Mouse (Mus musculus) embryo, embryonic 11.5 days (tissue): Measurements from ENCODE around the gene Shank1.
A peak's percentile ranks its signal among the peaks of the same experiment; 100 is the strongest.

ENCODE experiments used
- DNase-seq: peaks from one replicate; pipeline ENCODE4 v3.0.0-alpha.2; 2012; ENCODE audit warnings: low read depth, low spot score

Shank1 gene

DNA sequence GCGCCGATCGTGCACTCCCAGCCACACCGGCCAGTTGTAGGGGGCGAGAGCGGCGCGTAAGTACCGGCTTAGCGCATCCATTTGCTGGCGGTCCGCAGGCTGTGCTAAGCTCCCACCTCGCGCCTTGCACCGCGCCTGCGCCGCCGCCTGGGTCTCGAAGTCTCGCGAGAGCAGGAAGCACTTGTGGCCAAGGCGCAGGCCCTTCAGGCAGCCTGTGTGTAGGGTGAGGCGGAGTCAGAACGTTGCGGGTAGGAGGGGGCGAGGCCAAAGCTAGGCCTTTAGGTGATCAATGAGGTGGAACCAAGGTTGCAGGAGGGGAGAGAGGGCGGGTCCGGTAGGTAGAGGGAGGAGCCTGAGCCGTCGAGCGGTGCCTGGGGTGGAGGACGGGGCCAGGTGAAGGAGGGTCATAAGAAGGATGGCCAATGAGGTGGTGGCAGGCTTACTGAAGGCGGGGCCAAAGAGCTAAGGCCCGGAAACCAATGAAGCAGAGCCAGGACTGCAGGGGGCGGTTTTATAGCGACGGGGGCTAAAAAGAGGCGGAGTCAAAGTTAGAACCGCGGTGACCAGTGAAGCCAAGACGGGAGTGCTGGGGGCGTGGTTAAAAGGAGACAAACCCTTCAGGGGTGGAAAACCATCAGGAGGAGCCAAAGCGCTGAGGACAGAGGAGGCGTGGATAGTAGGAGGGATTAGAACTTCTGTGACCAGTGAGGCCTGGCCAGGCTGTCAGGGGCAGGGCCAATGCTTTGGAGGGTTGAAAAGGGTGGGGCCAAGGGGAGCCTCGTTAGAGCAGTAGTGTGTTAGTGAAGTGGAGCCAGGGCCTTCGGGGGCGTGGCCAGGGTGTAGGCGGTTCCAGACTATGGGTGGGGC is 5.0 kb upstream of the Shank1 start:
- peak; percentile 98 for DNase-seq

DNA sequence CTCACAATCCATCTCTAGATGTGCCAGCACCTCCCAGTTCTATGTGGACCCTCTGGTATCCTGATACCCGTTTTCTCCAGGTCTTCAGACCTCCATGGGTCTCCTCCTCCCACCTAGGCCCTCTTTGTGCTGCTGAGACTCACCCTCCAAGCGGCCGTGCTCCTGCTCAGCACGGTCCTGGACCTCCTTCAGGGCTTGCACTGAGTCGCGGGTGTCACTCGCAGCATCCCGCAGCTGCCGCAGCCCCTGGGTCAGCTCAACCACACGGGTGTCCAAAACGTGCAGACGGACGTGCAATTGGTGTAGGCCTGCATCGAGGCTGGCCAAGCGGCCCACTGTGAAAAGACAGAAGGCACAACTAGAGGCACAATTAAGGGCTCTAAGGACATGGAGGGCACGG is 4.4 kb upstream of the Shank1 start:
- DNase-seq: no peak

DNA sequence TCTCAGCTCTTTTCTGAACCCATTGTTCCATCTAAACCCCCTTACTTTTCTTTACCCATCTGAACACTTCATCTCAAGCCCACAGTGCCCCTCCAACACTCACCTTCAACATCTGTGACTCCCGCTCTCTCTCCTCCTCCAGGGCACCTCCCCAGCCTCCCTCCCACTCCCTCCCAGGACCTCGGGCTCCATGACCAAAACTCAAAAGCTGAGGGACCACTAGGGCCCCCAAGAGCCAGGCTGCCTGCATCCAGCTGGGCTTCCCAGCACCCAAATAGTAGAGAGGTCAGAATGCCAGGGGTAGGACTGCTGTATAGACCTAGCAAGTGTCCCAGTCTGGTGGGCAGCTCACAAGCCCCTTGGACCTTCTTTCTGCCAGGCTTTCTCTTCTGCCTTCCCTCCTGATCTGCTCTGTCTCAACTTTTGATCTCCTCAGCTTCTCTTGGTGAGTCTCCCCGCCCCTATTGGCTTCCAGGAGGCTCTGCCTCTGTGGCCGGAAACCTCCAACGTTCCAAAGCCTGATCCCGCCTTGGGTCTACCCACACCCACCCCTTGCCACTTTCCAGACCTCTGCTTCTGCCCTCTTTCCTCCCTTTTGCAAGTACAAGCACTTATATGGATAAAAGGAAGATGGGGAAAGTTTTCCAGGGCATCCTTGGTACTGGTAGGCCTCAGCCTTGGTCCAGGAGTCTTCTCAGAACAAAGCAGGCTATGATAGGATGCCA is 3.4 kb upstream of the Shank1 start, which contains the start of gene Clec11a:
Gene Clec11a (minus strand): TSS at position 387 of the 725 bp plus-strand sequence.
- DNase-seq: no peak

DNA sequence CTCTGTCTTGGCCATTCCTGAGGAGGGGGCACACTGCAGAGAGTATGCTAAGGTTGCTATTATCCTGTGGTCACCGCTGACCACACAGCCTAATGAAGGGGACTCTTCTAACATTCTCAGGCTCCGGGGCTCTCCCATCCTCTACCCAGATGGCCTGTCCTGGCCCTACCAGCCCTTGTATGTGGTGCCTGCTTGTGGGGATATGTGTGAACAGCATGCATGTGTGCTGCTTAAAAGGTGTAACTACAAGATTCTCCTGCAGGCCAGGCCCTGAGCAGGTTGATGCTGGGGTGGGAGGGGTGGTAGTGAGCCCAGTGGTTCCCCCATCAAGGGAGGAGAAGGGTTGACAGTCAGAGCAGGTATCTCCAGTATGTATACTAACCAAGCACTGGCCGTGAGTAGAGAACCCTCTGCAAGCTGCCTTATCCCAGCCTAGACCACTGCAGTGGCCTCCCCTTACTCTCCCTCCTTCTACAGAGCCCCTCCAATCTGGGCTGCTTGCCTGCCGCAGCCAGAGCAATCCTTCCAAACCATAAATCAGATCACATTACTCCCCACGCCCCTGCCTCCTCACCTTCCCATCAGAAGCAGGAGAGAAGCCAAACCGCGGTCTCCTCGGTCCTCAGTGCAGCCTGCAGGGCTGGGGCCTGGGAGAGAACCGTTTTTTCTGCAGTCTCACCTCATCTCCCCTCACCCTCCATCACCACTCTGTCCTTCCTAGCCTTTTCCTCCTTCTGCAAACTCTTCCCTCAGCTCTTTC is 2.6 kb upstream of the Shank1 start:
- DNase-seq: no peak

DNA sequence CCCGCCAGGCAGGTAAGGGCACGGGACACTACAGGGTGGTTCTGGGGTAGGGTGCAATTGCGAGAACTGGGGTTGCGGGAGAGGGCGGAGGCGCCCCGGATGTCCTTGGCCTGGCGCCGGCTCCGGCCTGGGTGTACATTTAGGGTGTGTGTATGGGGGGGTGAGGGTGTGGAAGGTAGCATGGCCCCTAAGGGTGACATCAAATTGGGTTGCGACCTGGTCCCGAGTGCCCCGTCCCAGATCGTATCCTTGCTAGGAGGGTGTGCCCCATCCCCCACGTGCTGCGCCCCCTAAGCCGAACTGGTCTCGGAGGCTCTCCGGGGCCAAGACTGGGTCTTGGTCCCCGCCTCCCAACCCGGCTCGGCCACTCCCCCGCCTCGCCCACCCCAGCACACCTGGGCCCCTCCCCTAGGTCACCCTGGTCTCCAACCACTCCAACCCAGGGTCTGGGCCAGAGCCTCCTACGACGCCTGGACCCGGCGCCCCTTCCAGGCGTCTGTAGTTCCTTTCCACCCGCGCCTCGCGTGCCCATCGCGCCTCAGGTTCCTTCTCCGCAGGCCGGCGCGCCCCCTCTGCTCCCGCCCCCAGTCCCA is 328 bp downstream of the Shank1 start:
- DNase-seq: no peak

DNA sequence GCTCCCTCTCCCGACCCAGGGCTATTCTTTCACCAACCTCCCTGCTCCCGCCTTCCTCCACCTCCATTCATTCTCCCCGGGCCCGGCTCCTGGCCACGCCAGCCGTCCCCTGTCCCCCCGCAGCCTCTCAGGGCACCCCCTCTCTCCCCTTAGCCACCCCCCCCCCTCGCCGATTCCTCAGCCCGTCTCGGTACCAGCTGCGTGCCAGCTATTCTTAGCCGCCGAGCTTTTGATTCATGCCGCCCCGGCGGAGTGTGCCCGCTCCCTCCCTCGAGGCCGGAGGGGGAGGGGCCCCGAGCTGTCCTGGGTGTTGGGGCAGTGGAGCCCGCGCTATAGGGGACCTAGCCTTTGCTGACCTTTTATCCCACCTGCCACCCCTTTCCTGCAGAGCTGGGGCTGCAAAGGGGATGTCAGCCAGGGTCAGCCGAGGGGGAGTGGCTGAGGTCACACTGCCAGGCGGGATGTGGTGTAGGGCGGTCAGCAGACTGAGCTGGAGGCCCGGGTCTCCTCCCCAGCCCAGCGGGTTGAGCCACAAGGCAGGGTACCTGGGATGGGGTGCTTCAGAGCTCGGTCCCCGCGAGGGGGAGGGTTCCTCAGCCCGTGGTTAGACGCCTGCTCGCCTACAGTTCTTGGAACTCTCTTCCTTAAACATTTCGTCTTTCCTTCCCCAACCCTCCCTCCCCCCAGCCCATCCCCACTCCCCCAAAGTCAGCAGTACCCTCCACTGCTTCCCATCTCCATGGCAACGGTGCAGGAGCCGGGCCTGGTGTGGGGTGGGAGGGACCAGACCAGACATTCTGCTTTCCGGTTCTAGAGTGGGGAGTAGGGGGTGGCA is 1.0 kb downstream of the Shank1 start:
- no peak for DNase-seq

DNA sequence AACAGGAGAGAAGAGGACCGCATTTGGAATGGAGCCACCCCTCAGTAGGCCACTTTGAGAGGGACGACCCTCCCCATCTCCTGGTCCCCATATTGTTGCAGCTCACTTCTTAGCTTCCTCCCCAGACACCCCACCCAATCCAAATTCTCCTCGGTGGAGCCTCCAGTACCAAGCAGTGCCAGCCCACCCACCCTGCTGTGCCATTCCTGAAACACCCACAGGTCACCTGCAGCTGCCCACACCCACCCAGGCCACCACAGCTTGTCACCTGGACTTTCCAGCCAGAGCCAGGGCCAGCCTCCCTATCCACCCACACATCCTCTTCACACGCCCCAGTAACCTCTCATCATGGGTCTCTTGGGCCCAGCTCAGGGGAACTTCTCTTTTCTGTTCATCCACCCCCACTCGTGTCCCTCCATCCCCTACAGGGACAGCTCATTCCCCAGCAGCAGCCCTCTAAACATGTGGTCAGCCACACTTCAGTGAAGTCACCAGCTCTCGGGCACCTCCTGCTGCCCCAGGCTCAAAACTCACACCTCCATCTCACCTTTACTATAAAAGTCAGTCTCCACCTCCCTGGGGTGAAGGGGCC is 1.8 kb downstream of the Shank1 start:
- DNase-seq: no peak

DNA sequence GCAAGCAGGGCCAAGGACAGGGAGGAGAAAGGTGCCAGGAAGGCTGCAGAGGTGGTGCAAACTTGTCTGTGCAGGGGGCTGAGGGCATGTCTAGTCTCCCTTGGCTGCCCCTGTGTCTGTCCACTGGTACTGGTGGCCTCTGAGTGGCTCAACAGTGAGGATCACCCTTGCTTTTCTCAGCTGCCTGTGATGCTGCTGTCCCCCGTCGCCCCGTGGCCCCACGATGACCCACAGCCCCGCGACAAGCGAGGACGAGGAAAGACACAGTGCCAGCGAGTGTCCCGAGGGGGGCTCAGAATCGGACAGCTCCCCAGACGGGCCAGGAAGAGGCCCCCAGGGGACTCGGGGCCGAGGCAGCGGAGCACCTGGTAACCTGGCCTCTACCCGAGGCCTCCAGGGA is 2.4 kb downstream of the Shank1 start:
- DNase-seq: no peak

DNA sequence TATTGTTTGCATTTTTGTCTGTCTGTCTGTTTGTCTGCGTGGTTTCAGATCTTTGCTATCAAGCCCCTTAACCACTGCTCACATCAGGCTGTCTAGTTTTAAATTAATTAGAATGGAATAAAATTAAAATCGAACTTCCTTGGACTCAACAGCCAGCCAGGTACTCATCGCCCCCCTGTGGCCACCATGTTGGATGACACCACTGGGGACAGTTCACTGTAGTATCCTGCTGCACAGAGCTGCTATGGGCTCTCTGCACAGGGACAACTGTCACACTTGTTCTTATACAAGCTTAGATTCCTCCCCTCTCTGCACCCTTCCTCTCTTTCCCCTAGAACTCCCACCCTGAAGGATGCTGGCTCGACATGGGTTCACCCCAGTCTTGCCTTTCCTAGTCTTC is 7.9 kb downstream of the Shank1 start:
- no peak for DNase-seq

DNA sequence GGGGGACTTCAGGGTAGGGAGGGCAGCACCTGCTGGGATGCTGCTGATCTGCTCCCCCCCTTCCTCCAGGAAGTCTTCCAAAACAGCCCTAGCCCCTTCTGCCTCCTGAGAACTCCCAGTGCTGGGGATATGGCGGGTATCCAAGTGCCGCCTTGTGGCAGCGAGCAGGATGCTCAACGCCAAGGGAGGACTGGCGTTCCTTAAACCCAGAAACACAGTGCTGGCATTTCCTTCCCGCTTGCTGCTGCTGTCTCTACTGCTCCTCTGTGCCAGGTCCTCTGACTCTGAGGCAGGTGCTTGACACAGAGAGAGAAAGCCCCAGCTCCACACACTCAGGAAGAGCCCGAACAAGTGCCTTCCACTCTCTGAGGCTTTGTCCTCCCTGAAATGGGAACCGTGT is 10.8 kb downstream of the Shank1 start:
- DNase-seq: no peak

DNA sequence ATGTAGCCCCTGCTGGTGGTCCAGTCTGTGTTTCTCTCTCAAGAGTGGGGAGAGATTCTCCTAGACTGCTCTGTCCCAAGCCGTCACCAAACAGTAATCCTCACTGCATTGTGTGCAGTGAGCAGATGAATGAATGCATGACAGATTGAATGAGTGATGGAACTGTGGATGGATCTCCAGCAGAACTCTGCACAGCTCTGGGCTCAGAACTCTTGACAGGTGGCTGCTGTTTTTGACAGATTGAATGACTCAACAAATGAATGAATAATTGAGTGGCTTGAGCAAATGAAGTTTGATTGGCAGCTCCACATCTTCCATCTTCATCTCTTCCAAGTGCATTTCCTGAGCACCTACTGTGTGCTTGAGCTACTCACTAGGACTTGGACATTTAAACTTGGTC is 12.2 kb downstream of the Shank1 start:
- DNase-seq: no peak

DNA sequence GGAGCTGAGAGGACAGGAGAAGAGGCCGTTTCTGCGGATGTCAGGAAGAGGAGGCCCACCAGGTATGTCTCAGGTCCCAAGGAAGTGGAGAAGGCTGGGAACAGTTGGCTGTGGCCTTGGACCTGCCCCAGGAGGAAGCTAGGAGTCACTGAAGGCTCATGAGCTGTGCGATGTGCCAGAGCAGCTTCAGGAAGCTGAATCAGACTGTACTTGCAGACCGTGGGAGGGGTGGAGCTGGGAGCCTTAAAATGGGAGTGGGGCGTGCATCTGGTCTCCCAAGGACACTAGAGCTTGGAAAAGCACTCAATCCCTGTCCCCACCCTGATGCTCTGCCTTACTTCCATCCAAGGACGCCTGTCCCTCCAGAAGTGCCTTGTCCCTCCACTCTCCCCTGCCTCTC is 16.6 kb downstream of the Shank1 start:
- no peak for DNase-seq

DNA sequence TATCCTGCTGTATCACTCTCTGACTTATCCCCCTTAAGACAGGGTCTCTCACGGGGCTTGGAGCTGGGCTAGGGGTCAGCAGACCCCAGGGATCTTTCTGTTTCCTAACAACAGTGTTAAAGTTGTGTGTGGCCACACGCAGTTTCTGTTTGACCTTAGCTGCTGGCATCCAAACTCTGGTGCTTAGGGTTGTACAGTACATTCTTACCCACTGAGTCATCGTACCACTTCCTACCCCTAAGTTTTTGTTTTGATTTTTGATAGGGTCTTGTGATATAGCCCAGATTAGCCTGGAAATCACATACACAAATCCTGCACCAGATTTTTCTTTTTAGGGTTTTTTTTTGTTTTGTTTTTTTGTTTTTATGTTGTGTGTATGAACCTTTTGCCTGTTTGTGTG is 22.3 kb downstream of the Shank1 start:
- no peak for DNase-seq

DNA sequence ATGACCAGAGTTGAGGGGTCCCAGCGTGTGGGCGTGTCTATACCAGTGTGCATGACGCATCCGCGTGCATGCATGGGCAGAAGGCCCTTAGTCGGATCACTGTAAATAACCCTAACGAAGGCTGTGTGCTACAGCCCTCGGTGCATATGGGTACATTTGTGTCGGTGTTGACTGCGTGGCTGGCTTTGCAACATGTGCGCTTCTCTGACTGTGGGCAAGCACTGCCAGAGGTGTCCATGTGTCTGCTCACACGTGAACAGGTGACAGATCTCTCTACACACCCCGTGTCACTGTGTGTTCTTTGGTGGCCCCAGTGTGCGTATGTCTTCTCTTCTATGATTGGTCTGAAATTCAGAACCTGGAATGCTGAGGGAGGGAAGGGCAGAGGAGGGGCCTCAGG is 24.1 kb downstream of the Shank1 start:
- DNase-seq: no peak

DNA sequence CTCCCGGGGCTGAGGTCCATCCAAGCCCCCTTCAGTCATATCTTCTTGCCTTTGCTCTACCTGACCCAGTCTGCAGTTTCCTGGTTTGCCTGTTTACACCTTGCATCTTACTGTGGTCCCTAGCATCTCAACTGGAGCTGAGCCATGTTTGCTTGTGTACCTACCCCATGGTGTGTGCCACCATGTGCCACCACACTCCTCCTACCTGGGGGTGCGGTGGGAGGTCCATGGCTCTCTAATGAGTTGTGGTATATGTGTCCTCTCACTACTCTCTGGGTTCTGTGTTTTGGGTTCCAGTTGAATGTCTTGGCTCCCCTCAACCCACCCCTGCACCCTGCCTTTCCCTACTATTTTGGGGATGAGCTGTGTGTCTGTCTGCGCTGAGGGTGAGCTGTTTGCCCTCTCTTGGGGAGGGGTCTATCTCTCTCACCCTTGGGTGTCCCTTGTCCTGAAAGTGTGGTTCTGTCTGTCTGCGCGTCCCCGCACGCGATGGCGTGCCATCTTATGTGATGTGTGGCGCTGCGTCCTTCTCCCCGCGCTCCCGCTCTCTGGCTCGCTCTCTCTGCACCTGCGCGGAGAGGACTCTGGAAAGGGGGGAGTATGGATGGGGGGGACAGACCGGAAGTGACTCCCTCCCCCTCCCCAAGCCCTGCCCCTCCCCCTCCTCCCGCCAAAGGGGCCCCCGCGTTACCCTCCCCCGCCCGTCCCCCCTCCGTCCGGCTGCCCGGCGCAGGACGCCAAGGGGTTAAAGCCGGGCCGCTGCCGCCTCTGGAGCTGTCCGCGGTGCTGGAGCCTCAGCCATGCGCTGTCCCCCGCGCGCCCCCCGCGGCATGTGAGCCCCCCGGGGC is 25.2 kb downstream of the Shank1 start:
- DNase-seq: no peak

DNA sequence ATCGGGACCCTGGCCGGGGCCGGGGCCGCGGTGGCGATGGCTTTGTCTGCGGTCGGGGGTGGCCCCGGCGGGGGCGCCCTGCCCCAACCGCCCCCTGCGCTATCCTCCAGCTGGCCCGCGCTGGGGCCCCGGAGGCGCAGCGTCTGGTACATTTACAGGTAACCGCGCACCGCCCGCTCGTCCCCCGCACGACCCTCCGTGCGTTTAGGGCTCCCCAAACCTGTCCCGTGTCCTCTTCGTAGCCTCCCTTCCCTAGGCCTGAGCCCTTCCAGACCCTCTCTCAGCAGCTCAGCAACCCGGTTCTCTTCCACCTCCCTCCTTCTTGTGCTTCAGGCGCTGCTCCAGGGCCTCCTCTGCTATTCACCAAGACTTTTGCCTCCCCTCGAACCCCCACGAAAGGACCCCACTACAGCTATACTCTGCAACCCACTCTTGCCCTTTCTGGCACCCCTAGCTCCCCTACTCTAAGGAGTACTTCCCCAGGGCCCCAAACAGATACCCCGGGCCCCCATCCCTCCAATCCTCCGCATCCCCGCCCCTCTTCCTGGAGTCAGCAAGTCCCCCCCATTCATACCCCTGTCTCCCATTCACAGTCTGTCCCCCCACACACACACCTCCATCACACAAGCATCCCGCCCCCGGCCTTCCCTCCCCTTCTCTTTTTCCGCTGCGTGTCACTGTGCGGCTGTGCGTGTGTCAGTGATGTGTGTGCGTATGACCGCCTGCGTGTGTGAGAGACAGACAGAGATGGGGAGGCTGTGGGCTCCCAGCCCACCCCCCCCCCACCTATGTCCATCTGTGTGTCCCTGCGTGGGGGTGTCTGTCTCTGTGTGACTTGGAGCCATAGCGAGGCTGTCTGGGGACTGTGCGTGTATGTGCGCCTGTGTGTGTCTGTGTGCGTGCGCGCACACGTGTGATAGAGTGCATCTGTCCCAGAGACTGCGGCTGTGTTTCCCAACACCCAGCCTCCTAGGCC is 26.3 kb downstream of the Shank1 start:
- no peak for DNase-seq

DNA sequence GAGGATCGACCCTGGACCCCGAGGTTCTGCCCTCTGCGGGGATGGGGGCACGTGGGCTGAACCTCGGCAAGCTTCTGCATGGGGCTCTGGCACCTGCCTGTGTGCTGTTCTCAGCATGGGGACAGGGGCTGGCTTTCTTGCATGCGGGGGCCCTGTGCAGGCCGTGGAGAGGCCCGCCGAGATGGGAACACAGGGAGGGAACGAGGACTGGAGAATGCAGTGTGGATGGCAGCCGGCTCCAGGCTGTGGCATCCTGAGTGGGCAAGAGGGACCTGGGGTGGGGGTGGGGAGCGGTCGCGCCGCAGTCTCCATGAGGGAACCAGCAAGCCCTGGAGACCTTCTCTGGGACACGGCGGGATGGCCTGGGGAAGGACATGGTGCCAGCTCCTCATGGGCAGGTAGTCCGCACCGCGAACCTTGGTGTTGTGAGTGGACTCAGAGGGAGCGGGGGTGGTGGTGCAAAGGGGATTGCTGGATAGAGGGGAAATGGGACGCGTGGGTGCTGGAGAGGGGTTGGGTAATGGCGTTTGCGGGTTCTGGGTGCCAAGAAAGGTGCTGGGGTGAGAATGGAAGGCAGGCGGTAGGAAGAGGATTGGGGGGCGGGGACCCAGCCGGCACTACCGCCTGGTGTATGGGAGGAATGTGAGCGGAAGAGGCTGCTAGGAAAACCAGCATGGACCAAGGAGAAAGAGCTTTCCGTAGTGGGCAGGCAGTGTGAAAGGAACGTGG is 27.2 kb downstream of the Shank1 start:
- DNase-seq: no peak

DNA sequence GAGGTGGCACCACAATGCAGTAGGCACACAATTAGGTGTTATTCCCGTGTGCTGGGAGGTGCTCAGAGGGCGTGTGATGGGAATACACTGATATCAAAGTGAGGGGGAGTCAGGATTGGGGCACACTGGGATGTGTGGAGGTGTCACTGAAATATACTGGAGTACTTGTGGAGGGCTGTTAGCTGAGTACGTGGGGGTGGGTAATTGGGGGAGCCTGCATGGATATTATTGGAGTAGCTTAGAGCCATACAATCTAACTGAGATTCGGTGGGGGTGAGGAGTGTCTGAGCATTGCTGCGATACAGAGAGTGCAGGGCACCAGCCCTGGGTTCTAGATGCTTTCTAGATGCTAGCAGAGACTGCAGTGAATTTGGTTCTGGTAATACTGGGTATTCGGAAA is 30.2 kb downstream of the Shank1 start:
- no peak for DNase-seq
